Mouse (Mus musculus) left cerebral cortex, adult 8-10 months (tissue): Measurements from ENCODE around the gene Ube4a. TPM values are rescaled to one million over a fixed set of nuclear protein-coding genes. Genes with fewer than 3 reads are reported as not detected.

ENCODE experiments used
- DNase-seq, 2 experiments: peaks; one replicate each; pipeline ENCODE4 v3.0.0; 2022; ENCODE audit warnings: low spot score in 2 of 2
- total RNA-seq, 4 experiments: library from RNA; stranded (reverse); gene quantifications; 2 replicates each; pipeline ENCODE4 v1.2.4; 2022

The Ube4a gene
- total RNA-seq = 10 to 100 TPM; 62.3 to 70.2 (median 68.5) TPM

- peak; percentile 98 to 99 for DNase-seq
Measured at GRCm38 (mm10) chr9:44965126-44965832, at the start of gene Ube4a. Gene Ube4a, minus strand, starts transcription at chr9:44965600.

GRCm38 (mm10) chr9:45014879-45015278, 49.5 kb upstream of the Ube4a start:
- DNase-seq = no peak

- DNase-seq = no peak
Measured at GRCm38 (mm10) chr9:45011291-45011690, 45.9 kb upstream of the Ube4a start.

- DNase-seq = no peak
Measured at GRCm38 (mm10) chr9:45010461-45010860, 45.1 kb upstream of the Ube4a start.

- no peak for DNase-seq
Measured at GRCm38 (mm10) chr9:45009180-45010078, 44.0 kb upstream of the Ube4a start, which contains the start of gene Cd3e. Gene Cd3e, minus strand, starts transcription at chr9:45009627.

- DNase-seq = no peak
Measured at GRCm38 (mm10) chr9:45008342-45008741, 42.9 kb upstream of the Ube4a start.

GRCm38 (mm10) chr9:45007404-45007803, 42.0 kb upstream of the Ube4a start:
- DNase-seq = no peak

- no peak for DNase-seq
Measured at GRCm38 (mm10) chr9:45000249-45000648, 34.8 kb upstream of the Ube4a start.

GRCm38 (mm10) chr9:44999776-45000175, 34.4 kb upstream of the Ube4a start:
- DNase-seq = no peak

GRCm38 (mm10) chr9:44999171-44999570, 33.8 kb upstream of the Ube4a start:
- no peak for DNase-seq

GRCm38 (mm10) chr9:44998138-44998537, 32.7 kb upstream of the Ube4a start:
- DNase-seq = no peak

- DNase-seq = no peak
Measured at GRCm38 (mm10) chr9:44996590-44996989, 31.2 kb upstream of the Ube4a start.

GRCm38 (mm10) chr9:44994962-44995361, 29.6 kb upstream of the Ube4a start:
- DNase-seq = no peak

- DNase-seq = no peak
Measured at GRCm38 (mm10) chr9:44993268-44993667, 27.9 kb upstream of the Ube4a start.

GRCm38 (mm10) chr9:44992271-44992670, 26.9 kb upstream of the Ube4a start:
- DNase-seq = no peak

GRCm38 (mm10) chr9:44991821-44992220, 26.4 kb upstream of the Ube4a start:
- no peak for DNase-seq

- no peak for DNase-seq
Measured at GRCm38 (mm10) chr9:44986976-44987375, 21.6 kb upstream of the Ube4a start.

- DNase-seq = no peak
Measured at GRCm38 (mm10) chr9:44986242-44986781, 20.9 kb upstream of the Ube4a start.

GRCm38 (mm10) chr9:44985721-44986161, 20.3 kb upstream of the Ube4a start:
- no peak for DNase-seq

GRCm38 (mm10) chr9:44983001-44983400, 17.6 kb upstream of the Ube4a start:
- no peak for DNase-seq

- DNase-seq = no peak
Measured at GRCm38 (mm10) chr9:44982531-44982930, 17.1 kb upstream of the Ube4a start.

GRCm38 (mm10) chr9:44982081-44982480, 16.7 kb upstream of the Ube4a start:
- DNase-seq = no peak
